Mouse (Mus musculus) kidney, postnatal 0 days (tissue): ENCODE data around the gene Slc22a16. TPM values are rescaled to one million over a fixed set of nuclear protein-coding genes. Genes with fewer than 3 reads are reported as not detected.
"Not testable (repeated sequence)": the region's sequence is repeated elsewhere in the genome, so short reads cannot be mapped to it uniquely, and the experiment has no call there.

Experiments used
- ATAC-seq: fragments of 200-750 bp; cut with Nextera tagmentation; replicated peaks from 2 replicates; pipeline ENCODE4 v1.8.0; 2017; ENCODE audit warnings: low read depth, moderate number of reproducible peaks, moderate TSS enrichment, moderate library complexity; ENCODE audit not compliant: low FRiP score
- DNase-seq: peaks from one replicate; pipeline ENCODE4 v3.0.0-alpha.2; 2016; ENCODE audit warnings: low spot score
- H3K27ac ChIP-seq: fragments of 300-500 bp; sonication (generic); 2 replicates; pipeline ENCODE4 v1.5.1; 2014; ENCODE audit warnings: mild to moderate bottlenecking
- H3K27me3 ChIP-seq: fragments of 300-500 bp; sonication (generic); 2 replicates; pipeline ENCODE4 v1.6.1; 2014; ENCODE audit warnings: low read length, mixed read lengths; ENCODE audit not compliant: insufficient read depth
- H3K36me3 ChIP-seq: fragments of 300-500 bp; sonication (generic); 2 replicates; pipeline ENCODE4 v1.6.1; 2014; ENCODE audit warnings: low read length, mixed read lengths; ENCODE audit not compliant: insufficient read depth
- H3K4me1 ChIP-seq: fragments of 300-500 bp; sonication (generic); replicated peaks from 2 replicates; pipeline ENCODE4 v1.6.1; 2014; ENCODE audit warnings: antibody characterized with exemption, low read length, mixed read lengths; ENCODE audit not compliant: insufficient read depth
- H3K4me2 ChIP-seq: fragments of 300-500 bp; sonication (generic); 2 replicates; pipeline ENCODE4 v1.6.1; 2014; ENCODE audit warnings: mild to moderate bottlenecking, low read length, moderate library complexity, mixed read lengths
- H3K4me3 ChIP-seq: fragments of 300-500 bp; sonication (generic); replicated peaks from 2 replicates; pipeline ENCODE4 v1.5.1; 2014; ENCODE audit warnings: low read depth, low read length
- H3K9ac ChIP-seq: fragments of 300-500 bp; sonication (generic); 2 replicates; pipeline ENCODE4 v1.6.1; 2014; ENCODE audit warnings: low read depth, low read length
- H3K9me3 ChIP-seq: fragments of 300-500 bp; sonication (generic); replicated peaks from 2 replicates; pipeline ENCODE4 v1.6.1; 2016; ENCODE audit warnings: low read length, inconsistent platforms, mixed read lengths
- CTCF ChIP-seq: IDR thresholded peaks from 2 replicates; pipeline ENCODE4 v1.5.1; 2016; ENCODE audit warnings: antibody characterized with exemption, low read depth, mild to moderate bottlenecking, moderate library complexity
- WGBS: fragments of 180-500 bp; shearing (Covaris S2); extraction: QIAGEN DNeasy Blood & Tissue Kit; methylation state at CpG from one replicate; pipeline ENCODE4 v1.1.7; 2014; 5-methylcytosine and 5-hydroxymethylcytosine counted together
- polyA plus RNA-seq: library from polyadenylated mRNA; unstranded; fragments of >200 nt; fragmentation: Nextera tagmentation; extraction: Ambion mirVana; gene quantifications from 2 replicates; pipeline ENCODE4 v1.2.1, GENCODE M21; 2015

Slc22a16 gene
- polyA plus RNA-seq, 1 experiment from 2014 or later = not detected

DNA sequence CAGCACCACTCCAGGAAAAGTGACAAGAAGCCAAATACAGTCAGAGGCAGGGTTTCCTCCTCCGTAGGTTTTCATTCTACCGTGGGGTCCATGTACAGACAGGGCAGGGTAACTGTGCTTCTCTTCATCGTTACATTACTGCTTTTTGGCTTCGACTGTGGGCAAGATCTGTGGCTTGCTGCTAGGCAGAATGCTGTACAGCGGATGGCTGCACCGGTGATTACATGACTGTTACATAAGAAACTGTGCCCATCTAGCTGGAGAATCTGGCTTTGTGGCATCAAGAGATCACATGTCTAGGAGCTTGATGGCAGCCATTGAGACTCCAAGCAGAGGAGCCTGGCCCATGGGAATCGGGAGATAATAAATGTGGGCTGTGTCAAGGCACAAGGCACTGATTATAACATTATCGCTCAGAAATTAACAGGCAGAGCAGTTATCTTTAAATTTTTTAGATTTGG is 43.8 kb upstream of the Slc22a16 start:
- no peaks in the 10 kb centered on the region for H3K9me3 ChIP-seq
- no peak for DNase-seq
- no peak for ATAC-seq
- H3K9ac ChIP-seq = no peak overlapping the region
- 71% methylated on average over 8 of the region's 8 CpGs for WGBS
- peaks cover 7% of the 10 kb centered on the region; the same call in 1 of the 2 replicates for H3K4me1 ChIP-seq
- H3K27me3 ChIP-seq = no peaks in the 10 kb centered on the region
- H3K4me3 ChIP-seq = no peak overlapping the region
- H3K4me2 ChIP-seq = no peak overlapping the region
- H3K36me3 ChIP-seq = no peaks in the 10 kb centered on the region
- TF ChIP-seq CTCF = no peak
- H3K27ac ChIP-seq = no peak overlapping the region

DNA sequence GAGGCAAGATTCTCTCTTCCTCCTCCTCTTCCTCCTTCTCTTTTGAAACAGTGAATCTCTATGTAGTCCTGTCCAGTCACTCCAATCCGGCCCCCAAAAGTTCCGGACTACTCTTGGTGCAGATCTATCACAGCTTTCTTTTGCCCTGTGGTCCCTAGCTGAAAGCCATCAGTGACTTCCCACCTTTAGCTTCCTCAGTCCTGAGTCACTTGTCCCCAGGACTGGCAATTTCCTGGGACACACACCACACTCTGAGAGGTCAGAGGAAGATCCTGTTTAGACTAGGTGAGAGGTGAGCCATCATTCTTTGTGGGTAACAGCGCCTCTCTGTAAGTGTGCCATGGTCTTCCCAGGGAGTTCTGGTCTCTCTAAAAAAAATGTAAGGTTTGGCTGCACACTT is 43.1 kb upstream of the Slc22a16 start:
- TF ChIP-seq CTCF = no peak
- Histone ChIP-seq H3K36me3 (no peaks in the 10 kb centered on the region), H3K9ac (no peak overlapping the region), H3K9me3 (no peaks in the 10 kb centered on the region), H3K27ac (no peak overlapping the region), H3K4me2 (no peak overlapping the region), H3K4me3 (no peak overlapping the region), H3K27me3 (no peaks in the 10 kb centered on the region), H3K4me1 (peaks cover 2% of the 10 kb centered on the region; the same call in 1 of the 2 replicates)
- no peak for DNase-seq
- ATAC-seq = no peak
- 65% methylated on average over 3 of the region's 3 CpGs for WGBS

DNA sequence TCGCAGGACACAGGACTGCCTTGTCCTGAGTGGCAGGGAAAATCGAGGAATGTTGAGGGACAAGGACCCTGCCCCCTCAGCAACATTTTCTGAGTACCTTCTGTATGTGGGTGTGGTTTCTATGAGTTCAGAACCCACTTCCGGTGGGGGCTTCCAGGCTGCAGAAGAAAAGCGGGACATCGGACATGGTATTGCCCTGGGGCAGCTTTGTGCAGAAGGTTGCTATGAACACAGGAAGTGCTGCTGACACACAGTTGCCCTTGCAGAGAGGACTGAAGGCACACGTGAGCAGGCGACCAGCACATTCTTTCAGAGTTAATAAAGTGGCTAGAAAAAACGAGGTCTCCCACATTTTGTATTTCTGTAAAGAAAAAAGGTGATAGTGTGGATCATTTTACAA is 42.6 kb upstream of the Slc22a16 start:
- Histone ChIP-seq H3K9me3 (no peaks in the 10 kb centered on the region), H3K4me3 (no peak overlapping the region), H3K4me2 (0 out of 2 replicates have a peak overlapping the region, but pooled peaks have one; percentile 5), H3K27me3 (no peaks in the 10 kb centered on the region), H3K27ac (no peak overlapping the region), H3K9ac (no peak overlapping the region), H3K36me3 (no peaks in the 10 kb centered on the region), H3K4me1 (no peaks in the 10 kb centered on the region)
- WGBS = 26% methylated on average over 8 of the region's 8 CpGs
- ATAC-seq (peak; percentile 30; the same call in 1 of the 2 replicates), DNase-seq (peak; percentile 38)
- TF ChIP-seq CTCF = no peak

DNA sequence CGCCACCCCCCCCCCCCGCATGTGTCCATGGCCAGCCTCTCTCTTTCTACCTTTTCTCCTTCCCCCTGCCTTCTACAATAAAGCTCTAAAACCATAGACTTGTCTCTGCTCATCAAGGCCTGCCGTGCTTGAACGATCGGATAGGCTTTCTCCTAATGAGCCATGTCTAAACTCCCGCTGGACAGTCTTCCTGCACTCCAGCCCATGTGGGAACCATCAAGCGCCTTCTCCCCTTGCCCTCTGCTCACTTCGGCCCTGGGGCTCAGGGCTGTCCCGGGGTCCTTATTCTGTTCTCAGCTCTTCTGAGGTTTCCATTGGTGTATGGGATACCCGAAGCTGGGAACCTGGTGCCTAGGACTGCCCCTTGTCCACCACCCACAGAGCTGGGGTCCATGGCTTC is 41.5 kb upstream of the Slc22a16 start:
- no peaks in the 10 kb centered on the region for H3K4me1 ChIP-seq
- no peak overlapping the region for H3K4me2 ChIP-seq
- no peak for TF ChIP-seq CTCF
- no peak for DNase-seq
- H3K36me3 ChIP-seq = no peaks in the 10 kb centered on the region
- no peaks in the 10 kb centered on the region for H3K9me3 ChIP-seq
- no peak overlapping the region for H3K9ac ChIP-seq
- no peaks in the 10 kb centered on the region for H3K27me3 ChIP-seq
- WGBS = 26% methylated on average over 8 of the region's 10 CpGs
- H3K27ac ChIP-seq = no peak overlapping the region
- no peak; the same call in 1 of the 2 replicates for ATAC-seq
- H3K4me3 ChIP-seq = no peak overlapping the region

DNA sequence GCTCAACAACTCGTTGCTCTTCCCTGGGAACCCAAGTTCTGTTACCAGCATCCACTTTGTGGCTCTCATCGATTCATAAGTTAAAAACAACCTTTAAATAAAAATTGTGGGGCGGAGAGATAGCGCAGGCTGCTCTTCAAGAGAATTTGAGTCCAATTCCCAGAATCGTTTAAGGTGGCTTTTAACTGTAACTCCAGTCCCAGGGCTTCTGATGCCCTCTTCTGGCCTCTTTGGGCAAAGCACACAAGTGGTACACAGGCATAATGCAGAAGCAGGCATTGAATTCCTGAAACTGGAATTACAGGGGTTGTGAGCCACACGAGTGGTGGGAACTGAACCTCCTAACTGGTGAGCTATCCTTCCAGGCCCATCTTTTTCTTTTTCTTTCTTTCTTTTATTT is 40.5 kb upstream of the Slc22a16 start:
- Histone ChIP-seq H3K9me3 (no peaks in the 10 kb centered on the region), H3K9ac (no peak overlapping the region), H3K27me3 (no peaks in the 10 kb centered on the region), H3K27ac (no peak overlapping the region), H3K36me3 (no peaks in the 10 kb centered on the region), H3K4me3 (no peak overlapping the region), H3K4me2 (no peak overlapping the region), H3K4me1 (no peaks in the 10 kb centered on the region)
- peak; percentile 80 for TF ChIP-seq CTCF
- DNase-seq (peak; percentile 50), ATAC-seq (no peak)
- whole genome bisulfite sequencing = 66% methylated on average over 6 of the region's 6 CpGs

DNA sequence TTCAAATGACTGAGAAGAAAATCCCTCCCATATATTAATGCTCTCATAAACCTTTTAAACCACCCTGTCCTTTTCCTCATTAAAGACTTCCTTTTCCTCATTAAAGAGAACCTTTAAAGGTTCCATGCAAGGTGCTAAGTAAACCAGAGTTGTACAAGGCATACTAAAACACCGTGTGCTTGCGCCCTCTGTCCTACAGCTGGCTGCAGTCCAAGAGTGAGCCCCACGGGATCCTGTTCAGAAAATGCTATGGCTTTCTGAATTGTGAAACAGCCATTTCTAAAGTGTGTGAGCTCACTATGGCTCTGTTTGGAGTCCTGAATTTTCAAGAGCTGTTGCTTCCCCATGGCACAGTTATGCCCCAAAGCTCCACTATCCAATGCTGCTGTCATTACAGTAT is 39.5 kb upstream of the Slc22a16 start:
- Histone ChIP-seq H3K4me2 (no peak overlapping the region), H3K27me3 (no peaks in the 10 kb centered on the region), H3K9me3 (no peaks in the 10 kb centered on the region), H3K4me1 (no peaks in the 10 kb centered on the region), H3K36me3 (no peaks in the 10 kb centered on the region), H3K4me3 (no peak overlapping the region), H3K9ac (no peak overlapping the region), H3K27ac (no peak overlapping the region)
- DNase-seq (no peak), ATAC-seq (no peak)
- WGBS = 57% methylated on average over 3 of the region's 3 CpGs
- no peak for TF ChIP-seq CTCF

DNA sequence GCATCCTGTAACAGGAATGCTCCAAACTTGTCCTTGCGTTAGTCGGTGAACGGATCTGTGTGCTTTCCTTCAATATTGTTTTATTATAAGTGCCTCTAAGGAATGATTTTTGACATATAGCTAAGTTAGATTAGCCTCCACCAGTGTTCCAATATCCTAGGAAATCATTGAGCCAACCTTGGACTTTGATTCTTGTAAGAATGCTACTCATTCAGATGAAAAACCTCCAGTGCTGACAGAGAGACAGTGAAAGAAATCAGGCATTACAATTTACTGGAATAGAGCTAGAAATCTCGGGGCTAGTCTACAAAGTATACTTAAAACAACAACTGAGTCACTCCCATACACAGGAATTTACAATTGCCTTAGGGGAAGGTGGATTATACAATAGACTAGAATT is 37.5 kb upstream of the Slc22a16 start:
- WGBS = 93% methylated on average over 4 of the region's 4 CpGs
- not testable (repeated sequence) for H3K27me3 ChIP-seq

More for the DNA sequence above, 37.5 kb upstream of the Slc22a16 start:
- not testable (repeated sequence) for H3K4me2 ChIP-seq, H3K9me3 ChIP-seq, H3K4me3 ChIP-seq, H3K36me3 ChIP-seq, H3K4me1 ChIP-seq, ATAC-seq, DNase-seq, H3K27ac ChIP-seq, H3K9ac ChIP-seq
